Mouse (Mus musculus) left cerebral cortex, postnatal 4 days (tissue): ENCODE measurements at regions not wholly inside any gene's neighbourhood (a gene's known extent, or its start where the extent isn't known, plus 50 kb on each side); places are given as distances from the start of the nearest gene placed in this dataset.

Experiments used
- DNase-seq: peaks from one replicate; pipeline ENCODE4 v3.0.0-alpha.2; 2022
- intact Hi-C: fragments of 180-260 bp; cut with DNase I; formaldehyde crosslinking; loops from one replicate; pipeline ENCODE4 v1.15.1; 2025

GRCm38 (mm10) chr9:101404441-101405081 lies 153.0 kb upstream of the Ppp2r3a start:
- intact Hi-C loops = no loop called here
- peak; percentile 68 for DNase-seq

- no peak for DNase-seq
- intact Hi-C loops = no loop called here
Measured at GRCm38 (mm10) chr9:101404034-101404433, 152.4 kb upstream of the Ppp2r3a start.

GRCm38 (mm10) chr9:101402544-101403194 lies 151.1 kb upstream of the Ppp2r3a start:
- intact Hi-C loops = no loop called here
- DNase-seq = no peak

- intact Hi-C loops = no loop called here
Measured at GRCm38 (mm10) chr9:101401416-101401815, 149.8 kb upstream of the Ppp2r3a start.

GRCm38 (mm10) chr9:101398858-101399257 lies 147.3 kb upstream of the Ppp2r3a start:
- intact Hi-C loops = no loop called here
- DNase-seq = no peak

More at GRCm38 (mm10) chr9:101401416-101401815, 149.8 kb upstream of the Ppp2r3a start:
- no peak for DNase-seq

DNA sequence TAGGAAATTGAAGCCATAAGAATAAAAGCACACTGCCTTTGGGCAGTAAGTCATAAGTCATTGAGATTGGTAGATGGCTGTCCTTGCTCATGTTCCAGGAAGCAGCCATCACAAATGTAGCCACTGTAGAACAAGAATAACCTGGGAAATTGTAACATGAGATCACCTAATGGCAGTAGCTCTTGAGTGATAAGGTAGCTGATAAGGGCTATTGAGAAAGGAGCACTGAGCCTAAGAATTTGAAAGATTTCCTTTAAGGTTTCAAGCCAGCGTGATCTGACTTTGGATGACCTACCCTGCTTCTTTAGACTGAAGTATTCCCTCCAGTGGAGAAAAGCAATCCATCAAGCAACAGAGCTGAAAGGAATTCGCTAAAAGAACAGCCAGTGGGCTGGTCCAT lies 117.8 kb upstream of the Ppp2r3a start:
- intact Hi-C loops = no loop called here
- no peak for DNase-seq

DNA sequence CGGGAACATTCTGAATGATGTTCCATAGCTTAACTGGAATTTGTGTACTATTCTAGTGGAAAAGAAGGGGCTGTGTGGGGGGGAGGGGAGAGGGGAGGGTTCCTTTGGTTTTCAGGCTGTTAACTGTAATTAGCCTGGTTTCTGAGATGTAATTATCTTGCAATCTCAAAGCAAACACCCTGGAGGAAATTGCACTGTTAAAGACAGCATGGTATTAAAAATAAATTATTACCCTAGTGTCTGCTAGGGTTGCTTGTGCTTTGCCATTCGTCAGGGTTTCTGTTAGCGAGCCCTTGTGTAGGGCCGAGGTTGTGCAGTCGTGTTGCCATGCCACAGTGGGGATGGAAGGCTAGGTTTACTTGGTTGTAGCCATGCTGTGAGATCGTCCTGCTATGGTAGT lies 105.0 kb upstream of the Ppp2r3a start:
- intact Hi-C loops = no loop called here
- DNase-seq = no peak

DNA sequence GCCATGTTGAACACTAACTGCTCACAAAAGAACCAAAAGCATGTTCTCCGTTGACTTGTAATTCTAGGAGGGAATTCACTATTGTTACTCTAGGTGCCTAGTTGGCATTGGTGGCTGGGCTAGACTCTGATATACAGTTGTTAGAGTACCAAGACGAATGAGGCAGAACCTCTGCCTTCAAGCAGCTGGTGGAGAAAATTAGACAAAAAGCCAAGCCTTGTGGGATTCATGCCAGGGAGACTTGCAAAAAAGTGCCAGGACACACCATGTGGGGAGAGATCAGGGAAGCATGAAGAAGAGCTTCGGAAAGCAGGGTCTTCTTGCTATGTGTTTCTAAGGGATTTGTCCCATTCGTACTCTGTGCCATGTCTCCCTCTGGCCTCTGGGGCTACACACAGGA lies 97.2 kb upstream of the Ppp2r3a start:
- intact Hi-C loops = no loop called here
- peak; percentile 32 for DNase-seq

- intact Hi-C loops = no loop called here
- no peak for DNase-seq
Measured at GRCm38 (mm10) chr9:101342887-101343286, 91.3 kb upstream of the Ppp2r3a start.

DNA sequence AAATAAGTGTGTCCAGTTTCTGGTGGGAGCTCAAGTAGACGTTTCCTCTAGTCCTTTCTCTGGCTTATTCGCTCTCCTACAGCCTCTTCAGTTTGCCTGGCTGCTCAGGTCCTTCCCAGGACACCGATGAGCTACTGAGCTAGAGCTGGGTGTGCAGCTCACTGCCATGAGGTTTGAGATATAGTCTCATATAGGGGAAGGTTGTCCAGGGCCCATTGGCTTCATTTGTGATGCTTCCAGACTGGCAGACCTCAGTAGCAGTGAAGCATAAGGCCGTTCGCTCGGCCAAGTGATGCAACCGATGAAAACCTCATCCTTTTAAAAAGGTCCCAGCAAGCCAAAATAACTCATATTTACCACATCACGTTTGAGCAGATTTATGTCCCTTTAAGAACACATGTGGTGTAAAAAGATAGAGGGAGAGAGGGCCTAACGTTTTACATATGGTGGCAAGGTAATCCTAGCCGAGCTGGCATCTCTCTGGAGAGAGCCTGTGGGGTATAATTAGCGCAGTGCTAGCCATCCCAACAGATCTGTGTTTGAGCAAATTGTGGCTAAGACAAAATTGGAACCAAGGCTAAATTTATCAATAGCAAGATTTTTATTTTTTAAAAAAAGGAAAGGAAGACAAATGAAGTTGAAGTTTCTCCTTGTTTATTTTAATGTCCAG lies 89.3 kb upstream of the Ppp2r3a start:
- DNase-seq = no peak
- intact Hi-C loops = no loop called here

DNA sequence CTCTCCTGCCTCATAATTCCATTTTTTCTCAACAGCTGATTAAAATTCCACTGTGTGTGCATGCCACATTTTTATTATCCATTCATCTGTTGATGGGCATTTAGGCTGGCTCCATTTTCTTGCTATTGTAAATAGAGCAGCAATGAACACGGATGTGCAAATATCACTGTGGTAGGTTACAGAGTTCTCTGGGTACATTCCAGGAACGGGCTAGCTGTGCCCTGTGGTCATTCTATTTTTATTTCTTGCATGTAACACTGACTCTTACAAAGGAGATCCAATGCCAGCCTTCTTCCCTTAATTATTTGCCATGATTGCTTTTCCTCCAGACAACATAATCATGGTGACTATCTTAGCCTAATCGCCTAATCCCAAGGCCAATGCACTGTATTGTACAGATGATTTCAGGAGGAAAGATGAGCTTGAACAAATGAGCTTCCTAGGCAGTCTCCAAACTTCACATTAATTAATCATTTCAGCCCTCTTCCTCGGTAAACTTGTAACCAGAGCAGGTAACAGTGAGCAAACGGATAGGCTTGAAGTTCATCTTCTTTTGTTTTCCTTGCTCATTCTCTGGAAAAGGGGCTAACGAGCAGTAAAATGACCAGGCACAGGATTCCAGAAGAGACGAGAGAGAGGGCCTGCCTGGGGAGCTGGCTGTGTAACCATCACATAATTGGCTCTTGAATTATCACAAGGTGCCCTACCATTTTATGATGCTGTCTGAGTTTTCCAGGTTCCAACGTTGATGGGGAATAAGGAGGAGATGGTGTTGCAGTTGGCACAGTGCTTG lies 77.6 kb upstream of the Ppp2r3a start:
- no peak for DNase-seq
- intact Hi-C loops = loop anchor here (10.0 kb wide), 1 partner anchor 346 kb away; no protein-coding TSS in a partner anchor

DNA sequence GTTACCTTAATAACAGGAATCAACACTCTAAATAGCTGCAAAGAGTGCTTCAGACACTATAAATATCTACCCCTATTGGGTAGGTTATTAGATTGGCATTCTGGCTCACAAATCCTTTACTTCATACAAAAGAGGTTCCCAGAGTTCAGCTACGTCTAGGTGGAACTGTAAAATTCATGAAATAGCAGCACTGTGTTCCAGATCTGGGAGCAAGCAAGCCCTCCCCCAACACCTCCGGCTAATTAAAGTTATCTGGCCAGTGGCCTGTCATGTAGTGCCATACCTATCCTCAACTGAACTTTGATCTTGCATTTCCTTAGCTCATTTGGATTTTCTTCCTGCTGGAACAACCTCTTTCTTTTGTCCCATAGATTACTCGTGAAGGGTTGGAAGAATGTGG lies 75.4 kb upstream of the Ppp2r3a start:
- no peak for DNase-seq
- intact Hi-C loops = loop anchor here (10.0 kb wide), 1 partner anchor 348 kb away; no protein-coding TSS in a partner anchor

GRCm38 (mm10) chr9:101314036-101314435 lies 62.4 kb upstream of the Ppp2r3a start:
- intact Hi-C loops = loop anchor here (2.0 to 10.0 kb wide), 3 partner anchors 381 to 1231 kb away; partner anchors contain the start of gene Ephb1
- DNase-seq = peak; percentile 71

- intact Hi-C loops = loop anchor here (10.0 kb wide), 1 partner anchor 122 kb away; no protein-coding TSS in a partner anchor
- DNase-seq = no peak
Measured at GRCm38 (mm10) chr9:101306408-101306935, 54.9 kb upstream of the Ppp2r3a start.

- DNase-seq = no peak
- intact Hi-C loops = loop anchor here (10.0 kb wide), 1 partner anchor 121 kb away; no protein-coding TSS in a partner anchor
Measured at GRCm38 (mm10) chr9:101305730-101306129, 54.1 kb upstream of the Ppp2r3a start.
